Mouse (Mus musculus): Measurements from ENCODE around the gene Olfr1030. TPM values are rescaled to one million over a fixed set of nuclear protein-coding genes. Genes with fewer than 3 reads are reported as not detected.
"Not testable (repeated sequence)": the region's sequence is repeated elsewhere in the genome, so short reads cannot be mapped to it uniquely, and the experiment has no call there.

The Olfr1030 gene
- not detected in 2 replicates for polyA plus RNA-seq (2015; fragmentation: Nextera tagmentation; extraction: Ambion mirVana)

GRCm38 (mm10) chr2:85978976-85979375 lies at the start of gene Olfr1030:
TSS of gene Olfr1030 (plus strand) at chr2:85979276.
- no peak for ATAC-seq (ENCODE audit: low FRiP score, low read depth)
- H3K4me3 ChIP-seq: no peak within 1 kb of the TSS
- H3K9ac ChIP-seq: no peak within 1 kb of the TSS
- H3K27me3 ChIP-seq: no peaks in the 10 kb centered on the region
- no peaks in the 10 kb centered on the region for H3K36me3 ChIP-seq
- WGBS: 64% methylated on average over 1 of the region's 1 CpGs
- no peaks in the 10 kb centered on the region for H3K4me1 ChIP-seq
- no peaks in the 10 kb centered on the region for H3K9me3 ChIP-seq
- no peak within 1 kb of the TSS for H3K27ac ChIP-seq
- H3K4me2 ChIP-seq (replicated peaks): no peak within 1 kb of the TSS

- Histone ChIP-seq H3K36me3 (no peaks in the 10 kb centered on the region), H3K4me2 (replicated peaks) (no peak within 1 kb of the TSS), H3K27ac (no peak within 1 kb of the TSS), H3K4me3 (no peak within 1 kb of the TSS), H3K4me1 (no peaks in the 10 kb centered on the region), H3K27me3 (no peaks in the 10 kb centered on the region), H3K9ac (no peak within 1 kb of the TSS), H3K9me3 (no peaks in the 10 kb centered on the region)
- 80% methylated on average over 1 of the region's 1 CpGs for WGBS
- no peak for ATAC-seq (ENCODE audit: low FRiP score, low read depth)
These were observed 28.9 kb upstream of the Olfr1030 start, which contains the start of gene Olfr1028 for GRCm38 (mm10) chr2:85950137-85950536. TSS of gene Olfr1028 (plus strand) at chr2:85950437.

GRCm38 (mm10) chr2:85973595-85973994 lies 5.5 kb upstream of the Olfr1030 start, which contains the start of gene Olfr1029:
TSS of gene Olfr1029 (plus strand) at chr2:85973895.
- Histone ChIP-seq H3K36me3 (no peaks in the 10 kb centered on the region), H3K9ac (no peak within 1 kb of the TSS), H3K9me3 (no peaks in the 10 kb centered on the region), H3K27ac (no peak within 1 kb of the TSS), H3K27me3 (no peaks in the 10 kb centered on the region), H3K4me2 (replicated peaks) (no peak within 1 kb of the TSS), H3K4me3 (no peak within 1 kb of the TSS), H3K4me1 (no peaks in the 10 kb centered on the region)
- 90% methylated on average over 2 of the region's 2 CpGs for WGBS
- ATAC-seq (ENCODE audit: low FRiP score, low read depth): no peak

- no peaks in the 10 kb centered on the region for H3K36me3 ChIP-seq
- no peak for ATAC-seq (ENCODE audit: low FRiP score, low read depth)
- H3K4me2 ChIP-seq (replicated peaks): no peak within 1 kb of the TSS
- no peak within 1 kb of the TSS for H3K27ac ChIP-seq
- no peak within 1 kb of the TSS for H3K9ac ChIP-seq
- H3K9me3 ChIP-seq: no peaks in the 10 kb centered on the region
- H3K4me1 ChIP-seq: no peaks in the 10 kb centered on the region
- WGBS: 62% methylated on average over 3 of the region's 3 CpGs
- H3K27me3 ChIP-seq: no peaks in the 10 kb centered on the region
- no peak within 1 kb of the TSS for H3K4me3 ChIP-seq
These were observed 10.9 kb downstream of the Olfr1030 start, which contains the start of gene Olfr1031 for GRCm38 (mm10) chr2:85990004-85990403. TSS of gene Olfr1031 (plus strand) at chr2:85990304.

GRCm38 (mm10) chr2:86005240-86005639 lies 26.2 kb downstream of the Olfr1030 start, which contains the start of gene Olfr1032:
TSS of gene Olfr1032 (plus strand) at chr2:86005540.
- Histone ChIP-seq H3K4me2 (replicated peaks) (no peak within 1 kb of the TSS), H3K4me3 (no peak within 1 kb of the TSS), H3K36me3 (no peaks in the 10 kb centered on the region), H3K27ac (no peak within 1 kb of the TSS), H3K9ac (no peak within 1 kb of the TSS), H3K27me3 (no peaks in the 10 kb centered on the region), H3K9me3 (no peaks in the 10 kb centered on the region), H3K4me1 (no peaks in the 10 kb centered on the region)
- 81% methylated on average over 7 of the region's 7 CpGs for WGBS
- ATAC-seq (ENCODE audit: low FRiP score, low read depth): no peak

- H3K4me1 ChIP-seq; H3K9me3 ChIP-seq; H3K27me3 ChIP-seq; H3K36me3 ChIP-seq; H3K27ac ChIP-seq; ATAC-seq (ENCODE audit: low FRiP score, low read depth): not testable (repeated sequence)
- WGBS: 7% methylated on average over 11 of the region's 11 CpGs
- Histone ChIP-seq H3K4me3 (peak within 1 kb of the TSS; percentile 41), H3K4me2 (replicated peaks) (peak within 1 kb of the TSS; percentile 58), H3K9ac (peak within 1 kb of the TSS; percentile 53)
These were observed 41.3 kb downstream of the Olfr1030 start, which contains the start of gene Olfr1033 for GRCm38 (mm10) chr2:86020406-86020805. TSS of gene Olfr1033 (plus strand) at chr2:86020633.

- H3K4me1 ChIP-seq: not testable (repeated sequence)
- WGBS: 76% methylated on average over 7 of the region's 9 CpGs
These were observed 42.4 kb downstream of the Olfr1030 start for GRCm38 (mm10) chr2:86021518-86021917.

More at GRCm38 (mm10) chr2:86021518-86021917, 42.4 kb downstream of the Olfr1030 start:
- ATAC-seq (ENCODE audit: low FRiP score, low read depth); H3K36me3 ChIP-seq; H3K9ac ChIP-seq; H3K9me3 ChIP-seq; H3K4me2 ChIP-seq (replicated peaks); H3K27me3 ChIP-seq; H3K27ac ChIP-seq; H3K4me3 ChIP-seq: not testable (repeated sequence)

Other genes starting within 250 kb of the Olfr1030 start
- not detected in 2 replicates for gene Olfr1012, start 216.5 kb upstream of the Olfr1030 start, polyA plus RNA-seq (2015; fragmentation: Nextera tagmentation; extraction: Ambion mirVana)
- gene Olfr1013, start 212.2 kb upstream of the Olfr1030 start, polyA plus RNA-seq (2015; fragmentation: Nextera tagmentation; extraction: Ambion mirVana): not detected in 2 replicates
- not detected in 2 replicates for gene Olfr1014, start 206.6 kb upstream of the Olfr1030 start, polyA plus RNA-seq (2015; fragmentation: Nextera tagmentation; extraction: Ambion mirVana)
- gene Olfr1015, start 197.3 kb upstream of the Olfr1030 start, polyA plus RNA-seq (2015; fragmentation: Nextera tagmentation; extraction: Ambion mirVana): not detected in 2 replicates
- not detected in 2 replicates for gene Olfr1016, start 176.7 kb upstream of the Olfr1030 start, polyA plus RNA-seq (2015; fragmentation: Nextera tagmentation; extraction: Ambion mirVana)
- gene Olfr1018, start 160.8 kb upstream of the Olfr1030 start, polyA plus RNA-seq (2015; fragmentation: Nextera tagmentation; extraction: Ambion mirVana): not detected in 2 replicates
- gene Olfr1019, start 133.8 kb upstream of the Olfr1030 start, polyA plus RNA-seq (2015; fragmentation: Nextera tagmentation; extraction: Ambion mirVana): not detected in 2 replicates
- gene Olfr1020, start 132.2 kb upstream of the Olfr1030 start, polyA plus RNA-seq (2015; fragmentation: Nextera tagmentation; extraction: Ambion mirVana): not detected in 2 replicates
- not detected in 2 replicates for gene Olfr1022, start 110.7 kb upstream of the Olfr1030 start, polyA plus RNA-seq (2015; fragmentation: Nextera tagmentation; extraction: Ambion mirVana)
- not detected in 2 replicates for gene Olfr1023, start 93.6 kb upstream of the Olfr1030 start, polyA plus RNA-seq (2015; fragmentation: Nextera tagmentation; extraction: Ambion mirVana)
- not detected in 2 replicates for gene Olfr1024, start 74.2 kb upstream of the Olfr1030 start, polyA plus RNA-seq (2015; fragmentation: Nextera tagmentation; extraction: Ambion mirVana)
- not detected in 2 replicates for gene Olfr1025-ps1, start 64.1 kb upstream of the Olfr1030 start, polyA plus RNA-seq (2015; fragmentation: Nextera tagmentation; extraction: Ambion mirVana)
- not detected in 2 replicates for gene Olfr1026, start 57.7 kb upstream of the Olfr1030 start, polyA plus RNA-seq (2015; fragmentation: Nextera tagmentation; extraction: Ambion mirVana)
- not detected in 2 replicates for gene Olfr1028, start 28.8 kb upstream of the Olfr1030 start, polyA plus RNA-seq (2015; fragmentation: Nextera tagmentation; extraction: Ambion mirVana)
- not detected in 2 replicates for gene Olfr1029, start 5.4 kb upstream of the Olfr1030 start, polyA plus RNA-seq (2015; fragmentation: Nextera tagmentation; extraction: Ambion mirVana)
- not detected in 2 replicates for gene Olfr1031, start 11.0 kb downstream of the Olfr1030 start, polyA plus RNA-seq (2015; fragmentation: Nextera tagmentation; extraction: Ambion mirVana)
- gene Olfr1032, start 26.3 kb downstream of the Olfr1030 start, polyA plus RNA-seq (2015; fragmentation: Nextera tagmentation; extraction: Ambion mirVana): not detected in 2 replicates
- gene Olfr1033, start 41.4 kb downstream of the Olfr1030 start, polyA plus RNA-seq (2015; fragmentation: Nextera tagmentation; extraction: Ambion mirVana): 0.33 and 0.90 TPM in 2 replicates
- gene Olfr1034, start 66.6 kb downstream of the Olfr1030 start, polyA plus RNA-seq (2015; fragmentation: Nextera tagmentation; extraction: Ambion mirVana): not detected in 2 replicates
- gene Olfr1036, start 94.7 kb downstream of the Olfr1030 start, polyA plus RNA-seq (2015; fragmentation: Nextera tagmentation; extraction: Ambion mirVana): not detected in 2 replicates
- gene Olfr1037, start 108.1 kb downstream of the Olfr1030 start, polyA plus RNA-seq (2015; fragmentation: Nextera tagmentation; extraction: Ambion mirVana): not detected in 2 replicates
- gene Olfr1039, start 156.7 kb downstream of the Olfr1030 start, polyA plus RNA-seq (2015; fragmentation: Nextera tagmentation; extraction: Ambion mirVana): not detected in 2 replicates
- gene Olfr1040, start 167.5 kb downstream of the Olfr1030 start, polyA plus RNA-seq (2015; fragmentation: Nextera tagmentation; extraction: Ambion mirVana): not detected in 2 replicates
- not detected in 2 replicates for gene Olfr1042, start 182.6 kb downstream of the Olfr1030 start, polyA plus RNA-seq (2015; fragmentation: Nextera tagmentation; extraction: Ambion mirVana)
- not detected in 2 replicates for gene Olfr1043, start 188.2 kb downstream of the Olfr1030 start, polyA plus RNA-seq (2015; fragmentation: Nextera tagmentation; extraction: Ambion mirVana)
- gene Olfr1044, start 198.5 kb downstream of the Olfr1030 start, polyA plus RNA-seq (2015; fragmentation: Nextera tagmentation; extraction: Ambion mirVana): not detected in 2 replicates
- gene Olfr52, start 206.4 kb downstream of the Olfr1030 start, polyA plus RNA-seq (2015; fragmentation: Nextera tagmentation; extraction: Ambion mirVana): not detected in 2 replicates
- not detected in 2 replicates for gene Olfr1045, start 223.7 kb downstream of the Olfr1030 start, polyA plus RNA-seq (2015; fragmentation: Nextera tagmentation; extraction: Ambion mirVana)
- gene Olfr1046, start 240.0 kb downstream of the Olfr1030 start, polyA plus RNA-seq (2015; fragmentation: Nextera tagmentation; extraction: Ambion mirVana): not detected in 2 replicates